Mouse (Mus musculus) bone marrow macrophage, adult 2 months (primary cell): ENCODE data around the gene Gm20388.

Source experiments
- CTCF ChIP-seq: IDR thresholded peaks from 2 replicates; pipeline ENCODE4 v1.5.1; 2012; ENCODE audit warnings: low read depth, mild to moderate bottlenecking, low read length, moderate library complexity
- POLR2A ChIP-seq: IDR thresholded peaks from 2 replicates; pipeline ENCODE4 v1.6.1; 2012; ENCODE audit warnings: mild to moderate bottlenecking, low read depth, low read length, borderline replicate concordance

GRCm38 (mm10) chr8:122268861-122269260 is 2358.2 kb downstream of the Gm20388 start:
- TF ChIP-seq POLR2A (no peak), CTCF (no peak)
